Mouse (Mus musculus): Measurements from ENCODE around the gene Mrgprg. TPM values are rescaled to one million over a fixed set of nuclear protein-coding genes. Genes with fewer than 3 reads are reported as not detected.

Gene Mrgprg
- total RNA-seq (2023) = not detected

DNA sequence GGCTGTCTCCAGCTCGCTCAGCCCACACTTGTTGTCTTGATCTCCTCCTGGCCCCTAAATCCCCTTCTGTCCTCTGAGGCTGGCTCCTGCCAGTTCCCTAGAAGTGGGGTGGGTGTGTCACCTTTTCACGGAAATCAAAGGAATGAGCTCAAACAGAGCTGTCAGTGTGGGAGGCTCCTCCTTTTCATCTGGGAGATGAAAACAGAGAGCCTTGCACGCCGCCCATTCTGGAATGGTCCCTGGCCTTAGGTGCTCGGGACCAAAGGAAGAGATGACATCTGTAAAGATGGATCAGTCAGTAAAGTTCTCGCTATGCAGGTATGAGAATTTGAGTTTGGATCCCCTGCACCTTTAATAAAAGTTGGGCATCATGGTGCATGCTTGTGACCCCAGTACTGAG is at the start of gene Mrgprg:
Gene Mrgprg (minus strand): TSS at position 101 of the 400 bp plus-strand sequence.

DNA sequence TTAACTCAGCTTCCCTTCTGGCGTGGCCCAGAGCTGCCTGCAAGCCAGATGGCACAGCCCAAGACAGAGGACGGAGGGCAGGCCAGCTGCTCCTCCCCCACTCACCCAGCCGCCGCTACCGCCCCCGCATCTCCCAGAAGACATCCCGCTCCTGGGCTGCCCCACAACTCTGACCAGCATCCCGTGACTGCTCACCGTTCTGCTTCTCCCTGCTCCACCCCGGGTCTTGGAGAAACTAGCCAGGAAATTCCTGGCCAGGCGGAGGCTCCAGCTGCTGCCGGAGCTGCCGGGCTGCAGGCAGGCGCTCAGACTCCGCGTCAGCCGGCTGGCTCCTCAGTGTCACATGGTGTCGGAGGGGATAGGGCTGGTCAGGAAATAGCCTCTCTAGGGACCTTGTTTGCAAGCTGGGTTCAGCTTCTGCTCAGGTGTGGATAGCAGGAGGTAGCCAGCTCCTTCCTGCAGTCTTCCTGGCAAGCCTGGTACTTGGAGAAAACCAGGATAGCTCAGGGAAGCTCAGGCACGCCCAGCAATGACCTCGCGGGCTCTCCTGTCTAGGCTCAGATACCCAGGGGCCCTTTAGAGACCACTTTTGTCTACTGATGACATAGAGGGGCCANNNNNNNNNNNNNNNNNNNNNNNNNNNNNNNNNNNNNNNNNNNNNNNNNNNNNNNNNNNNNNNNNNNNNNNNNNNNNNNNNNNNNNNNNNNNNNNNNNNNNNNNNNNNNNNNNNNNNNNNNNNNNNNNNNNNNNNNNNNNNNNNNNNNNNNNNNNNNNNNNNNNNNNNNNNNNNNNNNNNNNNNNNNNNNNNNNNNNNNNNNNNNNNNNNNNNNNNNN is 17.4 kb upstream of the Mrgprg start, which contains the start of gene Mrgpre:
Gene Mrgpre (minus strand): TSS at position 505 of the 834 bp plus-strand sequence.

DNA sequence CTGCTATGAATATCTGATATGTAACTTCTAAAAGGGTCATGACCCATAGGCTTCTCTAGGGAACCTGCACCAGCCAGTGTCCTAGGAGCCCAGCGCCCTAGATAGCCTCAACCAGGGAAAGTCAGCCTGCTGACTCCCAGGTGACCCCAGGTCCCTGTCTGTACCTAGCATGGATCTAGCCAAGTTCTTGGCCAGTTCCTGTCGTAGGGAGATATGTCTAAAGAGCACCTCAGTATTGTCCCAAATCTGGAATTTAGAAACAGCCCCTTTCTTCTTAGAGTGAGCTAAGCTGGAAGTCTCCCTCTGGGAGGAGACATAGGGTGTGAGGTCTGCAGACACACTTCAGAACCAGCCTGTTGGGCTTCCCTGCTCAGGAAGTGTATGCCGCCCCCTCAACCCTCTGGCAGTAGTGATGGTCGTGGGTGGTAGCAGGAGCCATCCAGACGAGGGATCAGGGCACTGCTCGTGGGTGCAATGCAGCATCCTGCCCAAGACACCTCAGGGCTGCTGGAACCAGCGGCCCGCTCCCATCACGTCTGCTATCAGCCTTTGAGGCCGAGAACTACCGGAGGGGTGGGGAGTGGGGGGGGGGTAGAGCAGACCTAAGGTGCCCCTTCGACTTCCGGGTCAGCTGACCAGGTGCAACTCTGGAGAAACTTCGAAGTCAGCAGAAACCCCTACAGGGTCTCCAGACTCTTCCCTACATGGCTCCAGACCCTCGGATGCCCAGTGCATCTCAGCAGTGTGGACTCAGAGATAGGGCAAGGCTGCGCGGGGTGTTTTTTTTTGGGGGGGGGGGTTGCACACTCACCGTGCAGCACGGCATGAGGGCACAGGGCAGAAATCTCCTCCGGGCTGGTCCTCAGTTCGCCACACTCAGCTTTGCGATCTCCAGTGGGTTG is 10.4 kb downstream of the Mrgprg start, which contains the start of gene Osbpl5:
Gene Osbpl5 (minus strand): TSS at position 861 of the 902 bp plus-strand sequence.

Other genes with a start within 250 kb of the Mrgprg start
- 100 to 1,000 TPM; 146 to 150 TPM for gene Nap1l4, start 217.9 kb downstream of the Mrgprg start, total RNA-seq (2023)
- gene Cars, start 166.9 kb downstream of the Mrgprg start, total RNA-seq (2023) = 10 to 100 TPM; 54.7 to 57.1 TPM
- gene Tnfrsf26, start 138.3 kb downstream of the Mrgprg start, total RNA-seq (2023) = 10 to 100 TPM in 1 of 2 experiments, 1 to 10 TPM in 1; 7.1 to 10.4 TPM
- 1 to 10 TPM; 5.5 to 7.2 TPM for gene Tnfrsf22, start 117.3 kb downstream of the Mrgprg start, total RNA-seq (2023)
- gene Tnfrsf23, start 81.1 kb downstream of the Mrgprg start, total RNA-seq (2023) = 1 to 10 TPM in 1 of 2 experiments, not detected in 1; 1.4 TPM
- gene Osbpl5, start 10.0 kb downstream of the Mrgprg start, total RNA-seq (2023) = 10 to 100 TPM; 40.4 to 46.4 TPM
- 10 to 100 TPM; 13.3 to 14.6 TPM for gene Mrgpre, start 17.5 kb upstream of the Mrgprg start, total RNA-seq (2023)
- 10 to 100 TPM; 24.3 to 26.3 TPM for gene Nadsyn1, start 55.9 kb upstream of the Mrgprg start, total RNA-seq (2023)
- gene Dhcr7, start 56.2 kb upstream of the Mrgprg start, total RNA-seq (2023) = 10 to 100 TPM; 20.4 to 23.3 TPM
- gene Gm498, start 99.8 kb upstream of the Mrgprg start, total RNA-seq (2023) = not detected
- 1 to 10 TPM in 1 of 2 experiments, under 1 TPM in 1; 0.65 to 1.1 TPM for gene Shank2, start 234.9 kb upstream of the Mrgprg start, total RNA-seq (2023)